Mouse (Mus musculus) brain, adult 2 months (tissue): ENCODE results near the gene Fcgrt.
A peak's percentile ranks its signal among the peaks of the same experiment; 100 is the strongest.
"Not testable (repeated sequence)": the region's sequence is repeated elsewhere in the genome, so short reads cannot be mapped to it uniquely, and the experiment has no call there.

Experiments
- DNase-seq: peaks from one replicate; pipeline ENCODE4 v3.0.0; 2011; ENCODE audit warnings: low read depth, low spot score

The Fcgrt gene

DNA sequence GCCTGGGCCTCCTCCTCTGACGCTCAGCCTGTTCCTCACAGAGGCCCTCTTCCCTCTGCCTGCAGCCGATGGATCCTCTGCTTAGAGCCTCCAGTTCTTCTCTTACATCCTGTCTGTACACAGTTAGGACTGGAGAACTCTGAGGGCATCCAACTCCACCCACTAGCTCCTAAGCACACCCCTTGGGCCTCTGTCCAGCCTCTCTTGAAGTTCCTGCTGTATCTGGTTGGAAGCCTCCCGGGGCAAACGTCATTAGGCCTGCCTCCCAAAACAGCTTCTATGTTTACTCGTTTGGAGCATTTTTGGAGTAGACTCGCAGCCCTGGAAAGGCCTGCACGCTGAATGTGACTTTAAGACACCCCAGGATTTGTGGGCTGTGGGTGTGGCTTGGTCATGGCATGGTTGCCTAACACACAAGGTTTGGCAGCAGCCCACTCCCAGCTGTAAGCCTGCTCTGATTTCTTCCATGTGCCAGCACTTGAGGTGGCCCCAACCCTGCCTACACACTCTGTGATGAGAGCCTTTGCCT lies at the start of gene Fcgrt:
Gene Fcgrt, minus strand, starts transcription at position 200 of the 529 bp plus-strand sequence.
- peak; percentile 83 for DNase-seq

DNA sequence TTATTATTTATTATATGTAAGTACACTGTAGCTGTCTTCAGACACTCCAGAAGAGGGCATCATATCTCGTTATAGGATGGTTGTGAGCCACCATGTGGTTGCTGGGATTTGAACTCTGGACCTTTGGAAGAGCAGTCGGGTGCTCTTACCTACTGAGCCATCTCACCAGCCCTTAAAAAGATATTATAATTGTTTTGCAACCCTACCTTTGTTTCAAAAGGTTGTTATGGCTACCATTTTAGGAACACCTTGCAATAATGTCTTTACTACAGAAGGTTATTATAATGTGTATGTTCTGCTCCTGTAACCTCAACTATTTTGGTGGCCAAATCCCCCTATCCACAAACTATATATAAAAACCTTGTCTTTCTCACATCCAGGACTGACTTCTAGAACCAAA lies 49.4 kb upstream of the Fcgrt start:
- not testable (repeated sequence) for DNase-seq

DNA sequence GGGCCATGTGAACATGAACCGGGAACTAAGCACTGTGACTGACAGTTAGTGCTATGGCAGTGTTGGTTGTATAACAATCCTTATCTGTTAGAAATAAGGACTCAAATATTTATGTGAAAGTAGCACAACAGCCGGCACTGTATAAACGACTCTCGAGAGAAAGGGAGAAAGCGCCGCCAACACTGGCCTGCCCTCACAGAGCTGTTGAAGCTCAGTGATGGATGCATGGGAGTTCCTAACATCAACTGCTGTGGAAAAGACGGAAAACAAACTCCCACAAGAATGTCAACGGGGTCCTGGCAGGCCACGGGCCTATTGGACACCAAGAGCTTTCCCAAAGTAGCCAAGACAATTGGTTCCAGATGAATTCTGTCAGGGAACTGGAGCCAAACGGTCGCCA lies 47.7 kb upstream of the Fcgrt start:
- DNase-seq: no peak

- no peak for DNase-seq
Observed at GRCm38 (mm10) chr7:45150321-45150720, 46.7 kb upstream of the Fcgrt start.

- DNase-seq: no peak
Observed at GRCm38 (mm10) chr7:45149545-45149944, 45.9 kb upstream of the Fcgrt start.

- no peak for DNase-seq
Observed at GRCm38 (mm10) chr7:45148534-45149098, 45.0 kb upstream of the Fcgrt start.

DNA sequence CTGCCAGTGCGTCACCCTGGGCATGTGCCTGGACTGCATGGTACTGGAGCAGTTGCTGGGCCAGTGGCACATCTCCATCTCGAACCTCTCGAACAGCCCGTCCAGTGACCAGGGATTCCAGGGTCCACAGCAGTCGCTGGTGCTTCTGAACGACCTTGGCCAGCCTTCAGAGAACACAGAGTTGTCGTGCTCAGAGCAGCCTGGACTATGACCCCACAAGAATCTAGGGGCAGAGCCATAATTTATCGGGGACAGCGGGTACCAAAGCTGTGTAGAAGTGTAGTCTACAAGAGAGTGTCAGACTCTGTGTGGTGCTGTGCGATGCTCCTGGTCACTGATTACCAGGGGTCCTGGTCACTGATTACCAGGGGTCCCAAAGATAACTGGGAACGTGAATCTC lies 44.2 kb upstream of the Fcgrt start:
- DNase-seq: no peak

DNA sequence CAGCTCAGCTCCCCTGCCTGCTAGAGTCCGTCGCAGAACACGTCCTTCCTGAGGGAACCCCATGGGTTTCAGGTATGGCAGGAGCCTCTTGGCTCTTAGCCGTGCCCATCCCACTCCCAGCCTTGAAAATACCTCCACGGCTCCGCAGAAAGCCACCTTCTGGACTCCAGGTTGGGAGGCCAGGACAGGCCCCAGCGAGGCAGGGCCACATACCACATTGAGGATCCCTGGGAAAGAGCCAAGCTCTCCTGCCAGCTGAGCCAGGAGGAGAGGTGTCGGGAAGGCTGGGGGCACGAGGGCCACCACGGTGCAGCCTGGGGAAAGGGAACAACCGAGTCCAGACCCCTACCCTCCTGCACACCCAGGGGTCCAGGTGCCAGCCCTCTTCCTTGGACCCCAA lies 43.6 kb upstream of the Fcgrt start:
- no peak for DNase-seq

DNA sequence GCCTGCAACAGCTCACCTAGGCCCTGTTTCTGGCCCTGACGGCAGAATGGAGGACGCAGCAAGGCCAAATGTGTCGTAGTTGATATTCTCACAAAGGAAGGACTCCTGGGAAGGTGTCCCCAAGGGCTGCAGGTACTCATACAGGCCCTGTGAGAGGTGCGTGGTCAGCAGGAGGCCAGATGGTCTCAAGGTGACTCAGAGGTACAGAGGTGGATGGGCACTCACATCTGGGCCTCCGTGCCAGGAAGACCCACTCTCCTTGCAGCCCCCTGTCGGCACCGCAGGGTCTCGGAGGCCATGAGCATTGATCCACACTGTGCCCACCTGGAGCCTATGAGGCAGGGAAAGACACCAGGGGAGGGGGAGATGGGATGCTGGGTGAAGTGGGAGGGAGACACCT lies 41.8 kb upstream of the Fcgrt start:
- DNase-seq: no peak

DNA sequence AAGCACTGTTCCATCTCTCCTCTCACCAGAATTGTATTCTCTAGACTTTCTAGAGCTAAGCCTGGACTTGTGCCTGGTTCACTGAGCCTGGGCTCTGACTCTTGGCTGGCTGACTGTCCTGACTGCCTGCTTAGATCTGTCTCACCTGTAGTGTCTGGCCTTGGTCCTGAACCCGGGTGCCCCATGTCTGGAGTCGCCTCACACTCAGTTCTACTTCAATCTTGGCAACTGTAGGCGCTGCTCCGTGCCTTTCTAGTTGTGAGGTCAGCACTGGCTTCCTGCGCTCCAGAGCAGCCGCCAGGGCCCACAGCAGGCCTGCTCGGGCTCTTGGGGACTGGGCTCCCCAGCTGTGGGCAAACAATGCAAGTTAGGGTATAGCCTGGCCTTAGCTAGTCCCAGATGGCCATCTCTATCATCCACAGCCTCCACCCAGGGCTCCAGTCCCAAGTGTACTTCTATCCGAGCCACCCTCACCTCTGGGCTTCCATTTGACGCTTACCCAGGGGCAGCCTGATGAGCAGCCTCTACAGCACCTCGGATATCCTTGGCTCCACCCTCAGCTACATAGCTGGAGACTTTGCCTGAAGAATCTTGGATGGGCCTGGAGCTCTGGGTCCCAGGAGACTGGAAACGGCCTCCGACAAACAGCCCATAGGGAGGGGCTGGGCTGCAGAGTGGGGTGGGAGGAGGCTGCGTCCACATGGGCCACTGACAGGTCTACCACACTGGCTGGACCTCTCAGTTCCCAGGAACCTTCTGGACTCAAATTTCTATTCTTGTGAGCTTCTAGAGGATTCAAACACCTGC lies 40.9 kb upstream of the Fcgrt start:
- no peak for DNase-seq

DNA sequence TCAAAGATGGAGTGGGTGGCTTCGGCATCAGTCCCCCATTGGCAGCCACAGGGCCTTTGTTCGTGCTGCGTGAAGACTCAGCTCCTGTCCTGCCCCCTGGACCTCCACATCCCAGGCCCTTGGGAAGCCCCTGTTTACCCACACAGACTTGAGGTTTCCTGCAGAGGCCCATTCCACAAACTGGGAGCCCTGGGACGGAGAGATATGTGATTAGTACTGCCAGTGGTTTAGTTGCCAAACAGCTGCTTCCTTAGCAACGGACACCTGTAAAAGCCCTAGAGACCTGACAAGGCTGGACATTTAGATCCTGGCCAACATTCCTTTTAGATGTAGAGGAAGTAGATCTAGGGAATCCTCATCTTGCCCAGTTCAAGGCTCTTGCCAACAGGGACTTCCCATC lies 38.3 kb upstream of the Fcgrt start:
- no peak for DNase-seq

- no peak for DNase-seq
Observed at GRCm38 (mm10) chr7:45141319-45141718, 37.7 kb upstream of the Fcgrt start.

- no peak for DNase-seq
Observed at GRCm38 (mm10) chr7:45139904-45140723, 36.5 kb upstream of the Fcgrt start.

GRCm38 (mm10) chr7:45138403-45138802 lies 34.8 kb upstream of the Fcgrt start:
- DNase-seq: no peak

- no peak for DNase-seq
Observed at GRCm38 (mm10) chr7:45137171-45138006, 33.7 kb upstream of the Fcgrt start.

- DNase-seq: peak; percentile 93
Observed at GRCm38 (mm10) chr7:45135993-45136567, 32.4 kb upstream of the Fcgrt start, which contains the start of the genes Gm45713 and Flt3l. Gene Gm45713, minus strand, starts transcription at chr7:45136231. Gene Flt3l, minus strand, starts transcription at chr7:45136432.

- DNase-seq: no peak
Observed at GRCm38 (mm10) chr7:45135370-45135769, 31.7 kb upstream of the Fcgrt start.

DNA sequence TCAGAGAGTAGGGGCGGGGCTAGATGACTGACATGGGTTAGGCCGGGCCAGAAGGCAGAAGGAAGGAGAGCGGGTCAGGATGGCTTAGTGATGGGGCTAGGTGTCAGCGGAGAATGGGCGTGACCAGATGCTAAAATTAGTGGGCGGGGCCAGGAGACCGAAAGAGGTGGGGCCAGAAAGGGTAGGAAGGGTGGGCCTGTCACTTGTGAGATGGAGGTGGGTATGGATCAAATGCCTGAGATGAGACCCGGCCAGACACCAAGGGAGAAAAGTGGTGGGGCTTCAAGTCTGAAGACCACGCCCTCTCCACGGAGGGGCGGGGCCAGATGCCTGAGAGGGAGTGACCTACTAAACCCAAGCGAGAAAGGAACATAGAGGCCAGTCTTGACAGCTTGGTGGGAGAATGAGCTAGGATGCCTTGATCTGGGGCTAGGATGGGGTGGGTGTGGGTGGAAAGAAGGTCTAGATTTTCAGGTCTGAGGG lies 30.9 kb upstream of the Fcgrt start:
- no peak for DNase-seq

DNA sequence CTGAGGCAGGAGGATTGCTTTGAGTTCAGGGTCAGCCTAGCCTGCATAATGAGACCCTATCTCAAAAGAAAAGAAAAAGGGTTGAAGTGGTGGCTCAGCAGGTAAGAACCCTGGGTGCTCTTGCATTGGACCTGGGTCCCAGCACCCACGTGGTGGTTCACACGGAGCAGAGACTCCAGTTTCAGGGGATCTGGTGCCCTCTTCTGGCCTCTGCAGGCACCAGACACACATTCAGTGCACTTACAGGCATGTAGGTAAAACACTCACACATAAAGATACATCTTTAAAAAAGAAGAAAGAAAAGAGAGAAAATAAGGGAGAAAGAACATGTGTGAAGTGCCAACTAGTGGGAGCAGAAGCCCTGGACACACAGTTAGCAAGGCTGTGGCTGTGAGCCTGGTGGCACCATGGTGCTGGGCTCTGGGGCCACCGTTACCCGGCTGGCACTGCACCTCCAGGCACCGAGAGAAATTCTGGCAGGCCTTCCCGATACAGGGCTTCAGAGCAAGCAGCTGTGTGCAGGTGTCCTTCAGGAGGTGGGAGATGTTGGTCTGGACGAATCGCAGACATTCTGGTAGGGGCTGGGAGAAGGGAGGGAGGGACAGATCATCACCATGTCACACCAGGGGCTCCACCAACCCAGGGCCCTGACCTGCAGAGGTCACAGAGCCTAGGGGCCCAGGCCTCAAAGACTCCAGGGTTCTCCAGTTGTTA lies 30.0 kb upstream of the Fcgrt start:
- DNase-seq: no peak

DNA sequence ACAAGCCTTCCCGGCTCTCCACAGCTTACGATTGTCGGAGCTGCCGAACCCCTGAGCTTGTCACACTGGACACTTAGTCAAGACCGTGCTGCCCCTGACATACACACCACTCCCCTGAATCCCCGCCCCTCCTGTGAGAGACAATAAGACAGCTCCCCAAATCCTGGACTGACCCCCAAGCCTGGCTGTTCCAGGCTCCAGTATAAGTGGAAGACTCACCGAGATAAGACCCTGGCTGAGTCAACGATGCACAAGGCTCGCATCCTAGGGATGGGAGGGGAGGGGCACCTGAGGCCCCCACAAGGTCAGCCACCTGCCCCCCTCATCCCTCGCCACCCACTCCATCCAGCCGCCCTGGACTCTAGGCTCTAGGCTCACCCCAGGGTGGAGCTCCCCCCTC lies 28.2 kb upstream of the Fcgrt start:
- DNase-seq: no peak
